Mouse (Mus musculus) liver, embryonic 13.5 days (tissue): ENCODE data around the gene Adcy3. TPM values are rescaled to one million over a fixed set of nuclear protein-coding genes. Genes with fewer than 3 reads are reported as not detected.
"Not testable (repeated sequence)": the region's sequence is repeated elsewhere in the genome, so short reads cannot be mapped to it uniquely, and the experiment has no call there.

ENCODE experiments used
- ATAC-seq: fragments of 200-750 bp; cut with Nextera tagmentation; 2 replicates; pipeline ENCODE4 v1.8.0; 2017; ENCODE audit warnings: low read depth, mild to moderate bottlenecking, moderate number of reproducible peaks, moderate library complexity
- DNase-seq: peaks from one replicate; pipeline ENCODE4 v3.0.0; 2022
- H3K27ac ChIP-seq: fragments of 300-500 bp; sonication (generic); 2 replicates; pipeline ENCODE4 v1.5.1; 2015; ENCODE audit warnings: moderate library complexity, mild to moderate bottlenecking, inconsistent platforms
- H3K27me3 ChIP-seq: fragments of 300-500 bp; sonication (generic); 2 replicates; pipeline ENCODE4 v1.6.1; 2015; ENCODE audit warnings: mild to moderate bottlenecking, inconsistent platforms
- H3K36me3 ChIP-seq: fragments of 300-500 bp; sonication (generic); 2 replicates; pipeline ENCODE4 v1.6.1; 2015; ENCODE audit warnings: mild to moderate bottlenecking, inconsistent platforms
- H3K4me1 ChIP-seq: fragments of 300-500 bp; sonication (generic); replicated peaks from 2 replicates; pipeline ENCODE4 v1.6.1; 2015; ENCODE audit warnings: inconsistent platforms
- H3K4me2 ChIP-seq: fragments of 300-500 bp; sonication (generic); 2 replicates; pipeline ENCODE4 v1.6.1; 2015; ENCODE audit warnings: inconsistent platforms, mild to moderate bottlenecking, moderate library complexity
- H3K4me3 ChIP-seq: fragments of 300-500 bp; sonication (generic); replicated peaks from 2 replicates; pipeline ENCODE4 v1.5.1; 2015; ENCODE audit warnings: mild to moderate bottlenecking, inconsistent platforms
- H3K9ac ChIP-seq: fragments of 300-500 bp; sonication (generic); 2 replicates; pipeline ENCODE4 v1.6.1; 2015; ENCODE audit warnings: mild to moderate bottlenecking, inconsistent platforms
- H3K9me3 ChIP-seq: fragments of 300-500 bp; sonication (generic); replicated peaks from 2 replicates; pipeline ENCODE4 v1.6.1; 2016; ENCODE audit warnings: inconsistent platforms
- WGBS: fragments of 180-500 bp; shearing (Covaris S2); methylation state at CpG from one replicate; pipeline ENCODE4 v1.1.7; 2015; ENCODE audit not compliant: insufficient replicate concordance; 5-methylcytosine and 5-hydroxymethylcytosine counted together
- polyA plus RNA-seq: library from polyadenylated mRNA; unstranded; fragments of >200 nt; fragmentation: Nextera tagmentation; extraction: Ambion mirVana; gene quantifications from 2 replicates; pipeline ENCODE4 v1.2.1, GENCODE M21; 2015

Adcy3 gene
- polyA plus RNA-seq, 1 experiment from 2014 or later, result 0.82 TPM

DNA sequence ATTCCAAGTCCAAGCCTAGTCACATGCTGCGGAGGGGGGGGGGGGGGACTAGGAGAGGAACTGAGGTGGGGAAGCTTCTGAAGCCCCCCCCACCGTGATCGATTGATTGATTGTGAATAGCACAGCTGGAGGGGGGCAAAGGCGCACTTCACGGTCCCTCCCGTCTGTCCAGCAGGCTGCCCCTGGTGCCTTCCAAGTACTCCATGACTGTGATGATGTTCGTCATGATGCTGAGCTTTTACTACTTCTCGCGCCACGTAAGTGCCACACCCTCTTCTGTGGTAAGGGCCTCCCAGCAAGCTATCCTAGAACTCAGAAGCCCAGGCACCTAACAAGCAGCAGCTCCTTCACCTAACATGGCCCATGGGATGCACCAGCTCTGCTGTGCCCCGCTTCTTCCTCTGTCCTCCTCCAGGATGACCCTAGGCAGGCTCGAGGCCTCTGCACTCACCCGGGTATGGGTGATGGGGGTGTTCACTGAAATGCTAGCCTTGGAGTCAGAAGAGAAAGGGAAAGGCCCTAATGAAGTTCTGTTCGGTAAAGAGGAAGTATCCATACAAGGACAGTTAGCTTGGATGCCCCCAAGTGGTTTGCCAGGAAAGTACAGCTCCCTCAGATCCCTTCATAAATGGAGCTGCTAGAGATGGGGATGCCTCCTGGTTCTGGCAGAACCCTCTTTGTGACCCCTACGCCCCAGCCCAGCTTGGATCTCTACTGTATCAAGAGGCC is 75.7 kb downstream of the Adcy3 start:
- DNase-seq, result no peak
- H3K27me3 ChIP-seq, result no peaks in the 10 kb centered on the region
- H3K9me3 ChIP-seq, result no peaks in the 10 kb centered on the region
- H3K9ac ChIP-seq, result no peak overlapping the region
- whole genome bisulfite sequencing, result 67% methylated on average over 15 of the region's 15 CpGs
- H3K4me2 ChIP-seq, result no peak overlapping the region
- H3K4me1 ChIP-seq, result no peaks in the 10 kb centered on the region
- no peak for ATAC-seq
- H3K4me3 ChIP-seq, result no peak overlapping the region
- H3K36me3 ChIP-seq, result peaks cover 51% of the 10 kb centered on the region
- H3K27ac ChIP-seq, result no peak overlapping the region

DNA sequence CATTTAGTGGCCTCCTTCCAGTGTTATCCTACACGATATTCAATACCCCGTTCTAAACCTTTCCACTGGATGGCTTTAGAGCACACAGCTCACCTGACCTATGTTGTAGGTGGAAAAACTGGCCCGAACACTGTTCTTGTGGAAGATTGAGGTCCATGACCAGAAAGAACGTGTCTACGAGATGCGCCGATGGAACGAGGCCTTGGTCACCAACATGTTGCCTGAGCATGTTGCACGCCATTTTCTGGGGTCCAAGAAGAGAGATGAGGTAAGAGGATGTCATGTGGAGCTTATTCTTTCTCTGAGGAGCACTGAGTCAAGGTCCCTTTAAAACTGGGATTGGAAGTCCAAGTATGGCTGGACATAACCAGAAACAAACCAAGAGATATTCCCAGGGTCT is 76.3 kb downstream of the Adcy3 start:
- 89% methylated on average over 9 of the region's 9 CpGs for WGBS
- DNase-seq, result no peak

DNA sequence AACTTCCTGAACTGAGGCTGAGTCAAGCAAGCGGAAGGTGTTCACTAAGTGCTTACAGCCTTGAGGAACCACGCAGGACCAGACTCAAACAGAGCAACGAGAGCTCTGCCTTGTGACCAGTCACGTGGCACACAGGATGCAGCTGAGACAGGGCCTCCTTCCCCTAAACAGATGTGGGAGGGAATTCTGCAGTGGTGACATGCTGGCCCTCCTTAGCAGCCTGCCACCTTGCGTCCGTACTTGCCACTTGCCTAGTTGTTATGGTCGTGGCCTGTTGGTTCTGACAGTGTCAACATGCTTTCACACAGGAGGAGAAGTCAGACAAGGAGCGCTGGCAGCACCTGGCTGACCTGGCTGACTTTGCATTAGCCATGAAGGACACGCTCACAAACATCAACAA is 78.3 kb downstream of the Adcy3 start:
- no peak overlapping the region for H3K4me2 ChIP-seq
- 65% methylated on average over 9 of the region's 9 CpGs for WGBS
- ATAC-seq (no peak), DNase-seq (no peak)
- H3K27me3 ChIP-seq, result no peaks in the 10 kb centered on the region
- no peak overlapping the region for H3K4me3 ChIP-seq
- H3K4me1 ChIP-seq, result no peaks in the 10 kb centered on the region
- H3K9ac ChIP-seq, result no peak overlapping the region
- no peak overlapping the region for H3K27ac ChIP-seq
- H3K9me3 ChIP-seq, result no peaks in the 10 kb centered on the region
- H3K36me3 ChIP-seq, result peaks cover 74% of the 10 kb centered on the region

More for the DNA sequence above, 76.3 kb downstream of the Adcy3 start:
- no peaks in the 10 kb centered on the region for H3K27me3 ChIP-seq
- ATAC-seq, result no peak
- H3K4me1 ChIP-seq, result no peaks in the 10 kb centered on the region
- H3K9me3 ChIP-seq, result no peaks in the 10 kb centered on the region
- no peak overlapping the region for H3K4me3 ChIP-seq
- H3K36me3 ChIP-seq, result peaks cover 58% of the 10 kb centered on the region
- no peak overlapping the region for H3K9ac ChIP-seq
- no peak overlapping the region for H3K4me2 ChIP-seq
- no peak overlapping the region for H3K27ac ChIP-seq

DNA sequence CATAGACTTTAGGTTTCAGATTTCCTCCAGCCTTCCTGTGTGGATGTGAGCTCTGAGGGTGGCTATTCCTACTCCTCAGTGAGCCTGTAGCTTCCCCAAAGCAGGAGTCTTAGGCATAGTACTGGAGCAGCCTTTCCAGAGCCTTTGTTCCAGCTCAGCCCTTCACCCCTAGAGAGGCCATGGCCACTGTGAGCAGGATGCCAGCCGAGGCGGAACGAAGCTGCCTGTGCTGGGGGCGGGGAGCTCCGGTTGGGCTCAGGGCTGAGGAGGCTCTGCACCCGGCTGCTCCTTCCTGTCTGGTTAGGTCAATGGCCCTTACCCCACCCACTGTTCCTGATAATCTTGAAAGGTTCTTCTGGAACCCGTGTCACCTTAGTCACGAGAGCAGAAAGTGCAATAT is 80.0 kb downstream of the Adcy3 start:
- Histone ChIP-seq H3K36me3 (peaks cover 81% of the 10 kb centered on the region), H3K4me2 (no peak overlapping the region), H3K9me3 (no peaks in the 10 kb centered on the region), H3K27me3 (no peaks in the 10 kb centered on the region), H3K4me3 (no peak overlapping the region), H3K9ac (no peak overlapping the region), H3K4me1 (no peaks in the 10 kb centered on the region), H3K27ac (no peak overlapping the region)
- no peak for DNase-seq
- WGBS, result 80% methylated on average over 8 of the region's 8 CpGs
- ATAC-seq, result no peak

DNA sequence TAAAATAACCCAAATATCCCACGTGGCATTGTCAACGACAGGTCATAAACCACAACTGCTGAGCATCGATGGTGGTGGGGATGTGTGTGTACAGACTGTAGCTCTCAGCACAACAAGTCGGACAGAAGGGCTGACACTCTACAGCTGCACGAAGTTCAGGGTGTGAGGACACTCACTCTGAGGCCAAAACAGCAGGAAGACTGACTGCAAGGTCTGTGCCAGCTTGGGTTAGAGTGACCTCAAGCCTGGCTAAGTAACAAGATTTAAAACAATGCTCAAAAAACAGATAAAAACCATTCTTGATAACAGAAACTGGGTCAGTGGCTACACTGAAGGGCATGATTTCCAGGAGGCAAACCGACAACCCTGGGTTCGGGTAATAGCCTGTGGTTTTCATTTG is 97.3 kb downstream of the Adcy3 start:
- H3K9ac ChIP-seq, result no peak overlapping the region
- 85% methylated on average over 7 of the region's 7 CpGs for WGBS
- H3K4me1 ChIP-seq, result peaks cover 20% of the 10 kb centered on the region
- peaks cover 58% of the 10 kb centered on the region for H3K36me3 ChIP-seq
- no peak overlapping the region for H3K4me2 ChIP-seq
- ATAC-seq (no peak), DNase-seq (no peak)
- no peak overlapping the region for H3K4me3 ChIP-seq
- H3K27me3 ChIP-seq, result no peaks in the 10 kb centered on the region
- no peak overlapping the region for H3K27ac ChIP-seq
- no peaks in the 10 kb centered on the region for H3K9me3 ChIP-seq

DNA sequence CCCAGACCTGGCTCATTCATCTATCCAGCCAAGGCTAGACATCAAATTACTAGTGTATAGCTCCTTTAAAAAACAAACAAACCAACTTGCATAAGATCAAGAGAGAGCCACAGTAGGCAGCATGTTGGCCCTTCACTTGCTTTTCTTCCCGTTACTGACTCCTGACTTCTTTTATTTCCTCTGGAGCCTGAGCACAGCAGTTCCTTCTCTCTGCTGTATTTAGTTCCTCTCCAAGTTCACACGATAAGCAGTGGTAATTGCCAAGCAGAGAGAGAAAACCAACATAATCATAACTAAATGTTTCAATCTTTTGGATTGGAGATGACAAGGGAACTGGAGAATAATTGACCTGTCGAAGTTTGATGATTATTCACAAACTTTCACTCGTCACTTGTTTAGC is 99.9 kb downstream of the Adcy3 start:
- Histone ChIP-seq H3K36me3 (peaks cover 33% of the 10 kb centered on the region), H3K4me3 (peak overlapping the region; percentile 83), H3K27me3 (no peaks in the 10 kb centered on the region), H3K27ac (peak overlapping the region; percentile 5; the same call in 1 of the 2 replicates), H3K9me3 (no peaks in the 10 kb centered on the region), H3K4me1 (peaks cover 20% of the 10 kb centered on the region), H3K4me2 (peak overlapping the region; percentile 80), H3K9ac (peak overlapping the region; percentile 80)
- 14% methylated on average over 4 of the region's 4 CpGs for WGBS
- DNase-seq, result no peak
- ATAC-seq, result no peak

DNA sequence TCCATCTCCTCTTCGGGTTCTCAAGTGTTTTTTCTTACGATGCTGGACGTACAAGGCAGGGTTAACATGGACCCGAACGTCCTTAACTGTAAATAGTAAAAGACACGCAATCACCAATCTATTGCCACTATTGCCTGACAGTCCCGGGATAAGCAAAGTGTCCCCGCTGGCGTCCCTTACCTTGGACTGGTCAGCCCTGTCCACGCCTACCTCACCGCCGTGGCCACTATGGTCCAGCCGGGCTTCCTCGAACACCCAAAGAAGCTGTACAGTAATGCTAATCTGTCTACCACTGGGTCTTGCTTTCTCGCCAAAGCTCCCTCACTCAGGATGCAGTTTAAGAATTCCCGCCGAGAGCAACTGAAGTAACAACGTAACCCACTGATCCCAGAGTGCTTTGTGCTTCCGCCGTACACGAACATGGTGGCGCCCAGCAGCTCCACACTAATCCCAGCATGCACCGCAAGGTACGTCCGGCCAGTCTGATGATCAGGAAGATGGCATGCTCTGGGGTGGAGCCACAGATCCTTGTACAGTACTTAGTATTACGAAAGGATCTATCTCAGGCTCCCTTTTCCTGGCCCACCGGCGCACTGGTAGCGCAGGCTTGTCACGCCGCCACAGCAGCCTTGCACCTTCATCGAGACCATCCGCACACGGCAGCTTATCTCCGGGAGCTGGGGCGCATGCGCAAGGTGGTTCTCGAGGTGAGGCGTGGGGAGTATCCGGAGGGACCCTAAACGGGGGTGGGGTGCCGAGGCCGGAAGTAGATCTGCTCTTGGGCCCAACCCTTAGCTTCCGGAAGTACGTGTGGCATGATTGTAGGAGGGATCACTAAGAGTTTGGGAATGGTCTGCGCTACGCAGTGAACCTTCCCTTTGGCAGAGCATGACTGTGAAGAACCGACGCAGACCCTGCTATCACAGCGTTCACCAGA is 100.9 kb downstream of the Adcy3 start, which contains the start of the genes Ptrhd1 and Cenpo:
Gene Ptrhd1, plus strand, starts transcription at position 456 of the 937 bp plus-strand sequence.
Gene Cenpo, minus strand, starts transcription at position 723 of the 937 bp plus-strand sequence.
- Histone ChIP-seq H3K27me3 (no peaks in the 10 kb centered on the region), H3K9ac (peak within 1 kb of the TSS; percentile 80), H3K4me3 (peak within 1 kb of the TSS; percentile 83), H3K4me2 (peak within 1 kb of the TSS; percentile 80), H3K36me3 (peaks cover 26% of the 10 kb centered on the region), H3K9me3 (no peaks in the 10 kb centered on the region), H3K4me1 (peaks cover 20% of the 10 kb centered on the region), H3K27ac (peak within 1 kb of the TSS; percentile 90)
- peak; percentile 90 for DNase-seq
- WGBS, result under 1% methylated on average over 50 of the region's 50 CpGs
- ATAC-seq, result peak; percentile 96

DNA sequence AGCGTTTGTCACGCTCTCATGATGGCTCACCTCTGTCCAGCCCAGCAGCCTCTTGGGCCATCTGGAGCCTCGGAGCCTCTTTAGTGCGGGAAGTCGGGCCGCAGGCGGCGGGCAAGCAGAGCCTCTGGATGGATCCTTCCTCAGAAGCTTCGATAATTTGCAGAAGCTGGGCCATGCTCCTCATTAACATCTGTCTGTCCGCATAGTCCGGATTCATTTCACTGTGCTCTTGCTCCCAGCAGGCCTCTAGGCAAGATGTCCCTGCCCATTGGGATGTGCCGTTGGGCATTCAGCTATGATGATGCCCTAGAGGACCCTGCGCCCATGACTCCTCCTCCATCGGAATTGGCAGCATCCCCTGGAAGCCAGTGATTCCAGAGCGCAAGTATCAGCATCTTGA is 104.6 kb downstream of the Adcy3 start:
- 84% methylated on average over 15 of the region's 15 CpGs for WGBS
- Histone ChIP-seq H3K4me3 (no peak overlapping the region), H3K9me3 (no peaks in the 10 kb centered on the region), H3K36me3 (peaks cover 3% of the 10 kb centered on the region; the same call in 1 of the 2 replicates), H3K4me2 (no peak overlapping the region), H3K4me1 (peaks cover 13% of the 10 kb centered on the region), H3K9ac (no peak overlapping the region), H3K27me3 (no peaks in the 10 kb centered on the region), H3K27ac (no peak overlapping the region)
- DNase-seq (no peak), ATAC-seq (no peak)

DNA sequence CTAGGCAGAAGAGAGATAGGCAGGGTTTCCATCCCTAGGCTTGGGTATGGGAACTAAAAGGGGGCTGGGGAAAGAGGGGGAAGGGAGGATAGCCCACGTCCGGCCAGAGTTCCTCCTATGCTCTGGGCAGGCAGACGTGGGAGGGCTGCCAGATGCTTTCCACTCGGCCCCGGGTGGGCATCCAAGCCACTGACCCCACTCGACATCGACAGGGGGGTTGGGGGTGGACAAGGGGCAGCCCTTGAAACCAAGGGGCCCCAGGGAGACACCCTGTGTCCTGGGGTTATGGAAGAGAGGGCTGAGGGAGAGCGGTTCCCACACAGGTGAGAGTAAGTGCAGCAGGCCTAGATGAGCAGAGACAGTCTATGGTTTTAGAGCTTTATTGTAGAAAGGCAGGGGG is 107.4 kb downstream of the Adcy3 start:
- not testable (repeated sequence) for H3K27me3 ChIP-seq, H3K4me1 ChIP-seq, DNase-seq, H3K9ac ChIP-seq, H3K4me3 ChIP-seq, ATAC-seq, H3K9me3 ChIP-seq, H3K27ac ChIP-seq, H3K36me3 ChIP-seq, H3K4me2 ChIP-seq
- 60% methylated on average over 8 of the region's 8 CpGs for WGBS

DNA sequence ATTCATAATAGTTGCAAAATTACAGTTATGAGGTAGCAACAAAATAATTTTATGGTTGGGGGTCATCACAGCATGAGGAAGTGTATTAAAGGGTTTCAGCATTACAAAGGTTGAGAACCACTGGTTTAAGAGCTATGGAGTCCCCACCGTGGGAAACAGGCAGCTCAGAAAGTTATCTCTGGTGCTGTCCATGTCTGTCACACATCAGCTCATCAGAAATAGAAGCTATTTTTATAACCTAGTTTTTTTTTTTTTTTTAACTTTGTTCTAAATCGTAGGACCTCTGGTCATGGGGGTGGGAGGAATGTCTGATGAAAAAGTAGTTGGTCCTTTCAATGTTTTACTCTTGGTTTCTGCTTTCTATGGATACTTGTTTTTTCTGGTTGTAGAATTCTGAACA is 110.9 kb downstream of the Adcy3 start:
- 47% methylated on average over 2 of the region's 2 CpGs for whole genome bisulfite sequencing
- no peaks in the 10 kb centered on the region for H3K9me3 ChIP-seq
- H3K9ac ChIP-seq, result no peak overlapping the region
- DNase-seq (no peak), ATAC-seq (no peak)
- 0 out of 2 replicates have a peak, but pooled peaks cover 2% of the 10 kb centered on the region for H3K4me1 ChIP-seq
- H3K27me3 ChIP-seq, result no peaks in the 10 kb centered on the region
- no peaks in the 10 kb centered on the region for H3K36me3 ChIP-seq
- H3K4me3 ChIP-seq, result no peak overlapping the region
- H3K27ac ChIP-seq, result no peak overlapping the region
- H3K4me2 ChIP-seq, result no peak overlapping the region

DNA sequence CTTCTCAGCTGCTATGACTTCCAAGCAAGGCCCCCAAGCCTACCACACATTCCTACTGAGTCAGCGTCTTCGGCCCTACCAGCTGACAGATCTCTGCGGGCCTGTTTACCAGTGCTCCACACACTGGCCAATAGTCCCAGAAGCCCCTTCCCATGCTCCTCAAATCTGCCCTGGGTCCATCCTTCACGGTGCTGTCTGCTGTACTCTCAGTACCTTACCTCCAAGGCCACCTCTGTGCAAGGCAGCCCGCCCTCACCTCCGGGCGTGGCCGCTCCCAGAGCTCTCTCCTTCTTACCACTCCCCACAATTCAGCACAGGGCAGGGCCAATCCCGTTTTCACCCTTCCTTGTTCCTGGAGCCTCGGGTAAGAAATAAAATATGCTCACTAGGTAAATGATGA is 112.8 kb downstream of the Adcy3 start:
- DNase-seq, result no peak
- Histone ChIP-seq H3K27me3 (no peaks in the 10 kb centered on the region), H3K27ac (no peak overlapping the region), H3K9me3 (no peaks in the 10 kb centered on the region), H3K4me1 (no peaks in the 10 kb centered on the region), H3K36me3 (no peaks in the 10 kb centered on the region), H3K4me2 (no peak overlapping the region), H3K4me3 (no peak overlapping the region), H3K9ac (no peak overlapping the region)
- ATAC-seq, result no peak
- WGBS, result 68% methylated on average over 10 of the region's 10 CpGs
